Mouse (Mus musculus) hindbrain, embryonic 15.5 days (tissue): Measurements from ENCODE around the gene Tmem106c. TPM values are rescaled to one million over a fixed set of nuclear protein-coding genes. Genes with fewer than 3 reads are reported as not detected.

ENCODE experiments used
- ATAC-seq: fragments of 200-750 bp; cut with Nextera tagmentation; 2 replicates; pipeline ENCODE4 v1.8.0; 2017; ENCODE audit warnings: low read depth, moderate number of reproducible peaks, moderate TSS enrichment; ENCODE audit not compliant: low FRiP score
- H3K27ac ChIP-seq: fragments of 300-500 bp; sonication (generic); replicated peaks from 2 replicates; pipeline ENCODE4 v1.5.1; 2015; ENCODE audit warnings: mild to moderate bottlenecking, inconsistent platforms
- H3K27me3 ChIP-seq: fragments of 300-500 bp; sonication (generic); 2 replicates; pipeline ENCODE4 v1.6.1; 2015; ENCODE audit warnings: control low read depth, inconsistent platforms
- H3K36me3 ChIP-seq: fragments of 300-500 bp; sonication (generic); 2 replicates; pipeline ENCODE4 v1.6.1; 2015; ENCODE audit warnings: control low read depth, inconsistent platforms
- H3K4me1 ChIP-seq: fragments of 300-500 bp; sonication (generic); replicated peaks from 2 replicates; pipeline ENCODE4 v1.6.1; 2015; ENCODE audit warnings: control low read depth, inconsistent platforms
- H3K4me2 ChIP-seq: fragments of 300-500 bp; sonication (generic); 2 replicates; pipeline ENCODE4 v1.6.1; 2015; ENCODE audit warnings: moderate library complexity, mild to moderate bottlenecking, inconsistent platforms
- H3K4me3 ChIP-seq: fragments of 300-500 bp; sonication (generic); 2 replicates; pipeline ENCODE4 v1.5.1; 2015; ENCODE audit warnings: mild to moderate bottlenecking, inconsistent platforms
- H3K9ac ChIP-seq: fragments of 300-500 bp; sonication (generic); 2 replicates; pipeline ENCODE4 v1.6.1; 2015; ENCODE audit warnings: inconsistent platforms
- H3K9me3 ChIP-seq: fragments of 300-500 bp; sonication (generic); 2 replicates; pipeline ENCODE4 v1.6.1; 2016; ENCODE audit warnings: control low read depth, inconsistent platforms
- whole genome bisulfite sequencing: fragments of 180-500 bp; shearing (Covaris S2); methylation state at CpG from one replicate; pipeline ENCODE4 v1.1.7; 2015; 5-methylcytosine and 5-hydroxymethylcytosine counted together
- polyA plus RNA-seq: library from polyadenylated mRNA; unstranded; fragments of >200 nt; fragmentation: Nextera tagmentation; extraction: Ambion mirVana; gene quantifications from 2 replicates; pipeline ENCODE4 v1.2.1, GENCODE M21; 2015

Gene Tmem106c
- polyA plus RNA-seq, 1 experiment from 2014 or later = 60.5 TPM

DNA sequence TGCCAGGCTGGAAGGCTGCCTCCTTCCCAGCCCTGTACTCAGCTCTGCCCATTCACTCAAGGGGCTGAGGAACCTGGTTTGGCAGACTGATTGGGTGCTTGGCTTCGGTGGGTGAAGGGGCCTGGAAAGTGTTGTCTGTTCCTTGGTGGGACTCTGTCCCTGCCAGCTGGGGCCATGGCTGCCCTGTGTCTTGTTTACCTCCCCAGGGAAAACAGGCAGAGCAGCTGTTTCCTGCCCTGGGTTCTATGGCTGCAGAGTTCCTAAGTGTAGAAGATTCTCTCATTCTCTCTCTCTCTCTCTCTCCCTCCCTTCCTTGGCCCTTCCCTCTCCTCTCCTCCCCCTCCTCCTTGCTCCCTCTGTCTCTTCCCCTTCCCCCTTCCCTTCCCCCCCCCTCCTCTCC, 8.7 kb upstream of the Tmem106c start:
- H3K36me3 ChIP-seq = no peaks in the 10 kb centered on the region
- peaks cover 11% of the 10 kb centered on the region; the same call in 1 of the 2 replicates for H3K4me1 ChIP-seq
- H3K27me3 ChIP-seq = no peaks in the 10 kb centered on the region
- no peak overlapping the region for H3K4me3 ChIP-seq
- no peak overlapping the region for H3K9ac ChIP-seq
- 50% methylated on average over 1 of the region's 1 CpGs for WGBS
- no peak for ATAC-seq
- H3K9me3 ChIP-seq = no peaks in the 10 kb centered on the region
- H3K27ac ChIP-seq = no peak overlapping the region
- H3K4me2 ChIP-seq = no peak overlapping the region

DNA sequence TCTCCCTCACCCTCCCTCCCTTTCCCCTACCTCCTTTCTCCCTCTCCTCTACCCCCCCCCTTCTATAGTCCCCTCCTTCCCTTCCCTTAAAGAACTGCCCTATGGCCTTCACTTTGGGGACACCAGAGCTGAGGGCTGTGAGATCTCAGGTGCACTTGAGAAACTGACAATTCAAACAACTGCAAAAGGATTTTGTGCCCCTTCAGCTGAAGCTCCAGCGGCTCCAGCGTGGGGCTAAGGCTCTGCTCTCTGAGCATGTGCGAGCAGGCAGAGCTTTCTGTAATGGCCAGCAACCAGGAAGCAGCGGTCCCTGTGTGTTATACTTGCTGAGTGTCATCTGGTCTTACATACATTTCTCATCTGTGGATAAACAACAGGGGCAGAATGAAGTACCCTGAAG, 8.3 kb upstream of the Tmem106c start:
- WGBS = 24% methylated on average over 4 of the region's 4 CpGs
- Histone ChIP-seq H3K27ac (no peak overlapping the region), H3K9me3 (no peaks in the 10 kb centered on the region), H3K4me3 (no peak overlapping the region), H3K27me3 (no peaks in the 10 kb centered on the region), H3K9ac (no peak overlapping the region), H3K36me3 (no peaks in the 10 kb centered on the region), H3K4me1 (peaks cover 11% of the 10 kb centered on the region; the same call in 1 of the 2 replicates), H3K4me2 (no peak overlapping the region)
- no peak for ATAC-seq

DNA sequence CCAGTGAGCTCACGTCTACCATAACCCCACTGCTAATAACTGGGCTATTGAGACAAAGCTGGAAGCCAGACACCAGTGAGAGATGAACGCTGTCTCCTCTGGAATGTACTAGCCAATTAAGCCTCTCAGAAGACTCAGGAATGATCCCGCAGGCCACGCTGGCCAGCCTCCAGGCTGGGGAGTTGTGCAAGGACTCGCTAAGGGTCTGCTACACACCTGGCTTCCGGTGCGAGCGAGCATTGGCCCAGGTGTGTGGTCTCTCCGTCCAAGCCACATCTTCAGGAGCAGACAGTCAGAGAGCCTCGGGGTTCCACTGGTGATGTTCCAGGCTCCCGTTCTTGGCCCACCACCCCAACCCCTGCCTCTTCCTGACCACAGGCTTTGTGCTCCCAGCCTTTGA, 7.6 kb upstream of the Tmem106c start:
- Histone ChIP-seq H3K9ac (no peak overlapping the region), H3K36me3 (no peaks in the 10 kb centered on the region), H3K27me3 (no peaks in the 10 kb centered on the region), H3K4me1 (peaks cover 11% of the 10 kb centered on the region; the same call in 1 of the 2 replicates), H3K9me3 (no peaks in the 10 kb centered on the region), H3K27ac (no peak overlapping the region), H3K4me3 (no peak overlapping the region), H3K4me2 (no peak overlapping the region)
- no peak for ATAC-seq
- 79% methylated on average over 11 of the region's 11 CpGs for WGBS

DNA sequence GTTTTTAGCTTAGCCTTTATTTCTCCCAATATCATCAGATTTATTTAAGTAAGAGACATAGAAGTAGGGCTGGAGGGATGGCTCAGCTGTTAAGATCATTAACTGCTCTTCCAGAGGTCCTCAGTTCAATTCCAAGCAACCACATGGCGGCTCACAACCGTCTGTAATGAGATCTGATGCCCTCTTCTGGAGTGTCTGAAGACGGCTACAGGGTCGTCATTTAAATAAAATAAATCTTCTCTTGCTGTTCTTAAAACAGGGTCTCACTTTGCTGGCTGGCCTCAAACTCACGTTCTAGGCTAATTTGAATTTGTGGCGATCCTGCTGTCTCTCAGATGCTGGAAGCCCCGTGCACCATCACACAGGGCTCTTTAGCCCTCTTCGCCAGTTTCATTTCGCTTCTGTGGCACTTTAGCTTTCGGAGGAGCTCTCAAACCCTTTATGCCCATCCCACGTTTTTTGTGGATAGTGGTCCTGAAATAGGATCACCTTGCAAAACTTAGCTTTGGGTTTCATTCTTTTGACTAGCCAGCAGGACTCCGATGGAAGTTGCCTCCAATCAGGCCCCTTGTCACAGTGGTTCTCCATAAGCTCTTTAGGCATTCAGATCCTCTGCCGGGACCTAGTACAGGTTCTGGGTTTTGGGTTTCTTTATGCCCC, 541 bp upstream of the Tmem106c start:
- Histone ChIP-seq H3K36me3 (no peaks in the 10 kb centered on the region), H3K27ac (peak overlapping the region; percentile 37), H3K4me2 (peak overlapping the region; percentile 59), H3K4me3 (peak overlapping the region; percentile 68), H3K4me1 (peaks cover 13% of the 10 kb centered on the region), H3K27me3 (no peaks in the 10 kb centered on the region), H3K9me3 (no peaks in the 10 kb centered on the region), H3K9ac (peak overlapping the region; percentile 42)
- ATAC-seq = 0 out of 2 replicates have a peak, but pooled peaks have one; percentile 9
- 8% methylated on average over 13 of the region's 13 CpGs for WGBS

DNA sequence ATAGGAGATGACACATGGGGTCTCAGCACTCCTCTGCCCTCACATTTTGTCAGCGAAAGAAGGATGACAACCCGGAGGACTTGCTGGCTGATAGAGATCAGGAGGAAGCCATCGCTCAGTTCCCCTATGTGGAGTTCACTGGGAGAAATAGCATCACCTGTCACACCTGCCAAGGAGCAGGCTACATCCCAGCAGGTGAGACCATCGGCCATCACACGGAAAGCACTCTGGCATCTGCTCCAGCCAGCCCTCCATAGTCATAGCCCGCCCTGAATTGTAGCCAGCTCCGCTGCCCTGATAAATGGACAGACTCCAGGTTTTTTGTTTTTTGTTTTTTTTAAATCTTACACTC, 812 bp downstream of the Tmem106c start:
- Histone ChIP-seq H3K27ac (peak overlapping the region; percentile 84), H3K27me3 (no peaks in the 10 kb centered on the region), H3K4me1 (peaks cover 13% of the 10 kb centered on the region), H3K9ac (peak overlapping the region; percentile 68), H3K9me3 (no peaks in the 10 kb centered on the region), H3K4me3 (peak overlapping the region; percentile 68), H3K36me3 (no peaks in the 10 kb centered on the region), H3K4me2 (peak overlapping the region; percentile 59)
- peak; percentile 35 for ATAC-seq
- WGBS = 11% methylated on average over 7 of the region's 7 CpGs

DNA sequence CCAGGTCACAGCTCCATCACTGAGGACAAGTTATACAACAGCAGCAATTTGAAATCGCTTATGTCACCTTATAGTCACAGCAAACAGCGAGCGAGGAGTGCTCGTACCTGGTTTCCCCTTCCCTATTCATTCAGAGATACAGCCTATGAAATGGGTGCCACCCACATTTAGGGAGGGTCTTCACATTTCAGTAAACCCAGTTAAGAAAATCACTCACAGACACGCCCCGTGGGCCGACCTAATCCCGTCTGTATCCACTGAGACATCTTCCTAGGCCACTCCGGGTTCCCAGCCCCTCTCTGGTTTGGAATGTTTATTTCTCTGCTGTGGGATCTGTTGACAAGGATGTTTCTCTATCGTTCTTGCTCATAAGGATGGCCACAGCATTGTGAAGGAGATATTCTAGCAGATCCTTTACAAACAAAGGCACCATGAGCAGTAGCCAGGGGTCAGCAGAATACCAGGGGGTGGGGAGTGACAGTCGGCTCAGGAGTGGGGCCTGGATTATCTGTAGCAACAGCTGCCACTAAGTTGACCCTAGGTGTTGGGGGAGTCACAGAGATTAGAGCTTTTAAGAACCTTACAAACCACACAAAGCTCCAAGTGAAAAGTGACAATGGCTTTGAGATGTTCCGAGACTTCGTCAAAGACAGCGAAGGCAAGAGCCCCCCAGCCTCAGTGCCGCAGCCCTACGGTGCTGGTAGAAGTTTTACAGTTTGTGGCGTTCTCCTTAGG, 1.5 kb downstream of the Tmem106c start:
- peak overlapping the region; percentile 68; the same call in 1 of the 2 replicates for H3K4me3 ChIP-seq
- peak overlapping the region; percentile 59 for H3K4me2 ChIP-seq
- peak overlapping the region; percentile 84; the same call in 1 of the 2 replicates for H3K27ac ChIP-seq
- no peaks in the 10 kb centered on the region for H3K27me3 ChIP-seq
- ATAC-seq = no peak
- no peak overlapping the region for H3K9ac ChIP-seq
- WGBS = 61% methylated on average over 17 of the region's 17 CpGs
- H3K9me3 ChIP-seq = no peaks in the 10 kb centered on the region
- H3K4me1 ChIP-seq = peaks cover 13% of the 10 kb centered on the region
- no peaks in the 10 kb centered on the region for H3K36me3 ChIP-seq

DNA sequence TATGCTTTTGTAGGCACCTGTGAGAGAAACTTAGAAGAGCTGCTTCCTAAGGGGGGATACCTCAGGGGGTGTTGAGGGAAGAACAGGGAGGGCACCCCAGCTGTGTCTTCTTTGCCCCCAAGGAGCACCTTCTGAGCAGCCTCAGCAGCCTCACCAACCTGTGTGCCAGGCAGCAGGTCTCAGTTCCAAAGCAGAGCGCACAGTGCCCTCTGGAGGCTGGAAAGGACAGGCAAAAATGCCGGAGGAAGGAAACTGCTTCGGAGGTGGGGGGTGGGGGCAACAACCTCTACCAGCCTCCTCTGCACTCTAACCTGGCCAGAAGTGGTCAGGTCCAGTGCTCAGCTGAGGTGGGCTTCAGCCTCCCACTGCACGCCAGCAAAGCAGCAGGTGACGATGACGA, 6.3 kb downstream of the Tmem106c start:
- no peak for ATAC-seq
- Histone ChIP-seq H3K4me1 (peaks cover 5% of the 10 kb centered on the region), H3K36me3 (no peaks in the 10 kb centered on the region), H3K9ac (no peak overlapping the region), H3K27ac (no peak overlapping the region), H3K4me3 (no peak overlapping the region), H3K27me3 (no peaks in the 10 kb centered on the region), H3K9me3 (no peaks in the 10 kb centered on the region), H3K4me2 (no peak overlapping the region)
- 49% methylated on average over 6 of the region's 6 CpGs for WGBS

DNA sequence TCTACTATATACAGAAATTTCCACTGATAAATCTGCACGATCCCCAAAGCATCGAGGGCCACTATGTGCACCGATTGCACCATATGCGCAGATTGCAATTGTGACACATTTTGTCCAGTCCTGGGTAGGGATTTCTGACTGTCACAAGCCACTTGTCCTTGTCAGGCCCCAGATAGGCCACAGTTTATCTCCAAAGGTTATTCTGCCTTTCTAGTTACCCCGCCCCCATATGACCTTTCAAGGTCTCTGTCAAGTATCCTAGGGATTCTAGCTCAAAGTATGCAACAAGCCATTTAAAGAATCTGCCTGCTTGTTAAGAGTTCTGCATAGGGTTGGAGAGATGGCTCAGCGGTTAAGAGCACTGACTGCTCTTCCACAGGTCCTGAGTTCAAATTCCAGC, 8.6 kb downstream of the Tmem106c start:
- WGBS = 91% methylated on average over 6 of the region's 6 CpGs
- no peak overlapping the region for H3K27ac ChIP-seq
- no peak overlapping the region for H3K4me3 ChIP-seq
- H3K36me3 ChIP-seq = no peaks in the 10 kb centered on the region
- H3K9ac ChIP-seq = no peak overlapping the region
- ATAC-seq = no peak
- no peaks in the 10 kb centered on the region for H3K27me3 ChIP-seq
- H3K4me2 ChIP-seq = no peak overlapping the region
- H3K9me3 ChIP-seq = no peaks in the 10 kb centered on the region
- H3K4me1 ChIP-seq = no peaks in the 10 kb centered on the region

DNA sequence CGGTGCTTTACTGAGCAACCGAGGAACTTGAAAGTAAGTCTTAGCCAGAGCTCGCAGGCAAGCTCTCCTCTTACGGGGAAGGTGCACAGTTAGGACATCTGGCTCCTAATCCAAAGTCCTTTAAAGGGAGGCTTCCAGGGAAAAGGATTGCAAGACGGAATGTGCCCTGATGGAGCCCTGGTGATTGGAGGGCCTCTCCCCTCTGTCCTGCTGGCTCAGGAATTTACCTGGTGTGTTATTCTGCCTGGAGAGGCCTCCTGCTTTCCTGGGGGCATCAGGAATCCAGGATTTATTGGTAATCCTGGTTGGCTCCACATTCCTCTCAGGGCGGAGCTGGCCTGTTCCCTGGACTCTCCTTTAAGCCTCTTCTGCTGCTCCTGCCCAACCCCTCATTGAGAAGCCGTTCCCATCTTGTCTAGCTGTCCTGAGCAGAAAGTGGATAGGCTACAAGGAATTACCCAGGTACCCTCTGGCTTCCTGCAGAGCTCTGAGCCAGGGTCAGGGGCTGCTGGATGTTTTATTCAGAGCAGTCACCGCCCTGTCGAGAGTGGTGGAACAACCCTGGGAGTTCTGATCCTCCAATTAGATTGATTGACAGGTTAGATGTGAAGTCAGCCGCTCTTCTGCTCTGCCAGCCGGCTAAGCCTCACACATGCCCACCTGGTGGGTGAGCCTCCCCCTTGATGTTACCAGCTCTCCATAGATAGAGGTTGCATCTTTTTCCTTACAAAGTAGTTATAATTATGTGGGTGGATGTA, 9.4 kb downstream of the Tmem106c start:
- Histone ChIP-seq H3K4me1 (no peaks in the 10 kb centered on the region), H3K27ac (no peak overlapping the region), H3K9me3 (no peaks in the 10 kb centered on the region), H3K9ac (no peak overlapping the region), H3K36me3 (no peaks in the 10 kb centered on the region), H3K4me3 (no peak overlapping the region), H3K27me3 (no peaks in the 10 kb centered on the region), H3K4me2 (no peak overlapping the region)
- 42% methylated on average over 11 of the region's 11 CpGs for WGBS
- ATAC-seq = no peak

DNA sequence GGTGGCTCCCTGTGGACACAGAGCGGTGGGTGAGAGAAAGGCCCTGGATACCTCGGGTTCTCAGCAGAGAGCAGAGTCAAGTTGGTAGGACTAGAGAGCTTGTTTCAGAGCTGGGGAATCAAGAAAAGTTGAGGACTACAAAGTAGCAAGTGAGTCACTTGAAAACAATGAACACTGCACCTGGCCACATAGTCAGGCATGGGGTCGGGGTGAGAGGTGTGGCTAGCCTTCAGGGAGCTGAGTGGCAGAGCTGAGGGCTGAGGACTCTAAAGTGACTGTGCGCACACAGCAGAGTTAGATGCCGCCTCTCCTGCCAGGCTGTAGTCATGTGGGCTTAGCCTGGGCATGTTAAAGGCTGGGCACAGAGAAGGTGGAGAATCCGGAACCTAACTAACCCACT, 17.6 kb downstream of the Tmem106c start:
- H3K4me1 ChIP-seq = no peaks in the 10 kb centered on the region
- ATAC-seq = no peak
- WGBS = 95% methylated on average over 6 of the region's 6 CpGs

DNA sequence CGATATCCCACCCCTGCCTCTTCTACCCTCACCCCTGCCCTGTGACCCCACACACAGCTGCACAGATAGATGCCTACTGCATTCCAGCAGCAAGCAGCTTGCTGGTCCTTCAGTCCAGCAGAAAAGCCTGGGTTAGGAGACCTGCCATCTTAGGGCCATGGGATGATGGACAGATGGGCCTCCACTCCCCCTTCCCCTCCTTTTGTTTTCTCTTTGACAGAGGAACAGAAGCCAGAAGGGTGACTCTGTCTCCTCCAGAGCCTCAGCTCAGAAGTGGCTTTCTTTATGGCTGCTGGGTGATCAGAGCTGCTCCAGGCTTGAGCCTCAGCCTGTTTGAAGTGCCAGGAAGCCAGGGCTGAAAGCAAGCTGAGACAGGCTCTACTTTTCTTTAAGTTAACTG, 25.5 kb downstream of the Tmem106c start:
- 12% methylated on average over 1 of the region's 1 CpGs for WGBS
- Histone ChIP-seq H3K9me3 (no peaks in the 10 kb centered on the region), H3K4me1 (peaks cover 49% of the 10 kb centered on the region), H3K27ac (peak overlapping the region; percentile 67), H3K9ac (0 out of 2 replicates have a peak overlapping the region, but pooled peaks have one; percentile 18), H3K27me3 (no peaks in the 10 kb centered on the region), H3K4me2 (no peak overlapping the region), H3K36me3 (no peaks in the 10 kb centered on the region), H3K4me3 (no peak overlapping the region)
- no peak for ATAC-seq

More for the DNA sequence above, 17.6 kb downstream of the Tmem106c start:
- no peaks in the 10 kb centered on the region for H3K27me3 ChIP-seq
- no peaks in the 10 kb centered on the region for H3K9me3 ChIP-seq
- no peaks in the 10 kb centered on the region; the same call in 1 of the 2 replicates for H3K36me3 ChIP-seq
- no peak overlapping the region for H3K4me2 ChIP-seq
- H3K9ac ChIP-seq = no peak overlapping the region
- no peak overlapping the region for H3K27ac ChIP-seq
- no peak overlapping the region for H3K4me3 ChIP-seq

DNA sequence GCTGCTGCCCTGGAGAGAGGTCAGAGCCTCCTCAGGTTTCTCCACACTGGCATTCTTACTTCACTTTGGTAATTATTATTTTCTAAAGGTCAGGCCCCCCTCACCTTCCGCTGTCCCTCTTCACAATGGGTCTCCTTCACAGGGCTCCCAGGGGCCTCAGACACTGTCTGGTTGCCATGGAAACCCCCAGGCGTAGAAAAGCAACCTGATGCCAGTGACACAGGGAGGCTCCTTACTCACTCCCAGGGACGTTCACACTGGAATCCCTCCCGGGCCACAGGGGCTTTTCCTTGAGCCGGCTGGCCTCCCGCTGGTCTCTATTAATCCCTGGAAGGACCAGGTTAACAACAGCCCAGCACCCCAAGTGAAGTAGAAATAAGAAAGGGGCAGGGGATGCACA, 26.1 kb downstream of the Tmem106c start:
- no peak for ATAC-seq
- H3K27me3 ChIP-seq = no peaks in the 10 kb centered on the region
- peak overlapping the region; percentile 21; the same call in 1 of the 2 replicates for H3K9ac ChIP-seq
- H3K4me2 ChIP-seq = peak overlapping the region; percentile 37
- WGBS = 1% methylated on average over 6 of the region's 6 CpGs
- no peaks in the 10 kb centered on the region for H3K36me3 ChIP-seq
- H3K9me3 ChIP-seq = no peaks in the 10 kb centered on the region
- peaks cover 52% of the 10 kb centered on the region for H3K4me1 ChIP-seq
- H3K27ac ChIP-seq = no peak overlapping the region
- no peak overlapping the region for H3K4me3 ChIP-seq
